Mouse (Mus musculus) heart, postnatal 0 days (tissue): ENCODE data around the gene Rtp2. TPM values are rescaled to one million over a fixed set of nuclear protein-coding genes. Genes with fewer than 3 reads are reported as not detected.

ENCODE experiments used
- ATAC-seq: fragments of 200-750 bp; cut with Nextera tagmentation; 2 replicates; pipeline ENCODE4 v1.8.0; 2017; ENCODE audit warnings: low read depth, moderate number of reproducible peaks, moderate library complexity; ENCODE audit not compliant: insufficient read depth
- DNase-seq: peaks from one replicate; pipeline ENCODE4 v3.0.0-alpha.2; 2016; ENCODE audit warnings: low spot score
- H3K27ac ChIP-seq: fragments of 300-500 bp; sonication (generic); 2 replicates; pipeline ENCODE4 v1.5.1; 2014; ENCODE audit warnings: low read depth, mild to moderate bottlenecking
- H3K27me3 ChIP-seq: fragments of 300-500 bp; sonication (generic); 2 replicates; pipeline ENCODE4 v1.6.1; 2014; ENCODE audit warnings: low read length, mixed read lengths; ENCODE audit not compliant: control insufficient read depth, insufficient read depth
- H3K36me3 ChIP-seq: fragments of 300-500 bp; sonication (generic); replicated peaks from 2 replicates; pipeline ENCODE4 v1.6.1; 2014; ENCODE audit warnings: low read length, mixed read lengths; ENCODE audit not compliant: control insufficient read depth, insufficient read depth
- H3K4me1 ChIP-seq: fragments of 300-500 bp; sonication (generic); 2 replicates; pipeline ENCODE4 v1.6.1; 2014; ENCODE audit warnings: antibody characterized with exemption; ENCODE audit not compliant: control insufficient read depth, insufficient read depth
- H3K4me2 ChIP-seq: fragments of 300-500 bp; sonication (generic); 2 replicates; pipeline ENCODE4 v1.6.1; 2014; ENCODE audit warnings: low read depth, mild to moderate bottlenecking, low read length, moderate library complexity
- H3K4me3 ChIP-seq: fragments of 300-500 bp; sonication (generic); 2 replicates; pipeline ENCODE4 v1.5.1; 2014; ENCODE audit warnings: low read depth, low read length
- H3K9ac ChIP-seq: fragments of 300-500 bp; sonication (generic); replicated peaks from 2 replicates; pipeline ENCODE4 v1.6.1; 2014; ENCODE audit warnings: low read depth, low read length, mixed read lengths
- H3K9me3 ChIP-seq: fragments of 300-500 bp; sonication (generic); replicated peaks from 2 replicates; pipeline ENCODE4 v1.6.1; 2016; ENCODE audit warnings: low read length; ENCODE audit not compliant: control insufficient read depth
- CTCF ChIP-seq: IDR thresholded peaks from 2 replicates; pipeline ENCODE4 v1.5.1; 2016; ENCODE audit warnings: antibody characterized with exemption, control low read depth, low read depth
- EP300 ChIP-seq: IDR thresholded peaks from 2 replicates; pipeline ENCODE4 v1.6.1; 2016; ENCODE audit warnings: antibody characterized with exemption, low read depth
- WGBS: fragments of 180-500 bp; shearing (Covaris S2); extraction: QIAGEN DNeasy Blood & Tissue Kit; methylation state at CpG from one replicate; pipeline ENCODE4 v1.1.7; 2014; 5-methylcytosine and 5-hydroxymethylcytosine counted together
- polyA plus RNA-seq: library from polyadenylated mRNA; unstranded; fragments of >200 nt; fragmentation: Nextera tagmentation; extraction: Ambion mirVana; gene quantifications from 2 replicates; pipeline ENCODE4 v1.2.1, GENCODE M21; 2015
- total RNA-seq: library from RNA; depleted of rRNA; stranded (reverse); fragments of >200 nt; gene quantifications from 2 replicates; pipeline ENCODE4 v1.2.3, GENCODE M21; 2014; ENCODE audit warnings: low replicate concordance

Gene Rtp2
- total and polyA plus RNA-seq, 2 experiments from 2014 or later = not detected

DNA sequence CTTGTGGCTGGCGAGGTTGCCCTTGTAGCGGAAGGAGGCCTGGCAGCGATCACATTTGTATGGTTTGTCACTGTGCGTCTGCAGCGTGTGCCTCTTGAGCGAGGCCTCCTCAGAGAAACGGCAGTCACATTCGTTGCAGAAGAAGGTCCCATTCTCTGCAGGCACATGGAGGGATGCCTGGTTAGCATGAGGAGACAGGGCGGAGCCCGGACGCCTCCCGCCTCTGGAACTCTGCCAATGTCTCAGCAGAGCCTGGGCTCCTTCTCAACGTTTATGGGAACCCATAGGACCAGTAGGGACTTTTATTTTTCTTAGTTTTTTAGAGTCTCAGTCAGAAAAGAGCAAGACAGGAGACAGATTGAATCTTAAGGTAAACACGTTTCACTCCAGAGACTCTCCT, 37.7 kb upstream of the Rtp2 start:
- H3K4me3 ChIP-seq = no peak overlapping the region
- H3K4me2 ChIP-seq = no peak overlapping the region
- ATAC-seq (no peak), DNase-seq (no peak)
- H3K27ac ChIP-seq = no peak overlapping the region
- H3K4me1 ChIP-seq = 0 out of 2 replicates have a peak, but pooled peaks cover 3% of the 10 kb centered on the region
- no peaks in the 10 kb centered on the region for H3K9me3 ChIP-seq
- 60% methylated on average over 14 of the region's 14 CpGs for WGBS
- TF ChIP-seq EP300 (no peak), CTCF (no peak)
- H3K9ac ChIP-seq = no peak overlapping the region
- peaks cover 5% of the 10 kb centered on the region for H3K36me3 ChIP-seq
- H3K27me3 ChIP-seq = no peaks in the 10 kb centered on the region

DNA sequence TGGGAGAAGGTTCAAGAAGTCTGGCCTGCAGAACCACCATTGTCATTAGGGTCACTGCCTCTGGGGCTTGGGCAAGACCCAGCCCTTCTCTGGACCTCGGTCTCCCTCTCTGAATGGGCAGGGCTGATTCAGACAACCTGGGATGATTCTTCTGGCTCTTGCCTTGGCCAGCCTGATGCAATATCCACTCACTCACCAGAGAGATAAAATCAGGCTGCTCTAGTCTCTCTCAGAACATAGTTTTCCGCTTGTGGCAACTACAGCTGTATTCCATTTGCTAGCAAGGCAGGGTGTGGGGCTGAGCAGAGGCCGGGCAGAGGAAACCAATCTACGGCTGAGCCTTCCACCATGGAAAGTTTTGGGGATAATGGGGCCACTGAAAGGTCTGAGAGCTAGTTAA, 36.7 kb upstream of the Rtp2 start:
- Histone ChIP-seq H3K4me2 (no peak overlapping the region), H3K4me3 (no peak overlapping the region), H3K9me3 (no peaks in the 10 kb centered on the region), H3K4me1 (0 out of 2 replicates have a peak, but pooled peaks cover 3% of the 10 kb centered on the region), H3K27ac (no peak overlapping the region), H3K9ac (no peak overlapping the region), H3K27me3 (no peaks in the 10 kb centered on the region), H3K36me3 (peaks cover 5% of the 10 kb centered on the region)
- TF ChIP-seq CTCF = no peak
- no peak for TF ChIP-seq EP300
- DNase-seq (no peak), ATAC-seq (no peak)
- 74% methylated on average over 4 of the region's 4 CpGs for WGBS

DNA sequence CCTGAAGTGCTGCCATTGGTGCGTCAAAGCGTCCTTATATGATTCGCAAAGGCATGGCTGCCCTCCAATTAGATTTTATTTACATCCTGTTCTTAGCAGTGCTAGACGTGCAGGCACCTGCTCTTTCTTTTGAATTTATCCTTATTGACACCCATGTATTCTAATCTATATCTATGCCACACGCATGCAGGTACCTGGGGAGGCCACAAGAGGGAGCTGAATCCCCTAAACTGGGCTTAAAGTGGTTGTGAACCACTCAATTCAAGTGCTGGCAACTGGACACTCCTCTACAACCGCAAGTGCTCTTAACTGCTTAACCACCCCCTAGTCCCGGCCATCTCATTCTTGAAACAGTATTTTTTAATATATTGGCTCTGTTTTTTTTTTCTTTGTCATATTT, 35.1 kb upstream of the Rtp2 start:
- no peaks in the 10 kb centered on the region for H3K27me3 ChIP-seq
- no peak overlapping the region for H3K4me2 ChIP-seq
- H3K27ac ChIP-seq = no peak overlapping the region
- no peaks in the 10 kb centered on the region for H3K4me1 ChIP-seq
- ATAC-seq = no peak
- peaks cover 5% of the 10 kb centered on the region for H3K36me3 ChIP-seq
- H3K9ac ChIP-seq = no peak overlapping the region
- TF ChIP-seq CTCF = no peak; the same call in 1 of the 2 replicates
- no peak for TF ChIP-seq EP300
- H3K4me3 ChIP-seq = no peak overlapping the region
- WGBS = 82% methylated on average over 7 of the region's 7 CpGs
- DNase-seq = no peak
- no peaks in the 10 kb centered on the region for H3K9me3 ChIP-seq

DNA sequence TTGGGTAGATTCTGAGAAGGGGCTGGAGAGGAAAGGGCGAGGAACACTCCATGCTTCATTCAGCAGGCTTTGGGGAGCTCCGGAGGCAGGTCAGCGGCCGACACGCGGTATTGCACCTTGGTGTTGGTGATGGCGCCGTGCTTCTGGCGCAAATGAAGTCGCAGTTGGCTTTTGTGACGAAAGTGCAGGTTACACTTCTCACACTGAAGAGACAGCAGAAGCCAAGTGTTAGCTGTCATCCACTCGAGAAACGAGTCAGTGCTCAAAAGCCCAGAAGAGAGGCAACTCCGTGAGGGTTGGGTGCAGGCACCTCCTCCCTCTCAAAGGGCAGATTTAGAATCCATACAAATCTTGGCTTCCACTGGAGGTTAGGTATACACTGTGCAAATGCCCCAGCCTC, 33.9 kb upstream of the Rtp2 start:
- no peak for TF ChIP-seq EP300
- Histone ChIP-seq H3K27ac (no peak overlapping the region), H3K27me3 (no peaks in the 10 kb centered on the region), H3K4me1 (no peaks in the 10 kb centered on the region), H3K4me3 (no peak overlapping the region), H3K36me3 (peaks cover 5% of the 10 kb centered on the region), H3K9ac (no peak overlapping the region), H3K9me3 (no peaks in the 10 kb centered on the region), H3K4me2 (no peak overlapping the region)
- DNase-seq = no peak
- no peak for ATAC-seq
- WGBS = 87% methylated on average over 14 of the region's 14 CpGs

DNA sequence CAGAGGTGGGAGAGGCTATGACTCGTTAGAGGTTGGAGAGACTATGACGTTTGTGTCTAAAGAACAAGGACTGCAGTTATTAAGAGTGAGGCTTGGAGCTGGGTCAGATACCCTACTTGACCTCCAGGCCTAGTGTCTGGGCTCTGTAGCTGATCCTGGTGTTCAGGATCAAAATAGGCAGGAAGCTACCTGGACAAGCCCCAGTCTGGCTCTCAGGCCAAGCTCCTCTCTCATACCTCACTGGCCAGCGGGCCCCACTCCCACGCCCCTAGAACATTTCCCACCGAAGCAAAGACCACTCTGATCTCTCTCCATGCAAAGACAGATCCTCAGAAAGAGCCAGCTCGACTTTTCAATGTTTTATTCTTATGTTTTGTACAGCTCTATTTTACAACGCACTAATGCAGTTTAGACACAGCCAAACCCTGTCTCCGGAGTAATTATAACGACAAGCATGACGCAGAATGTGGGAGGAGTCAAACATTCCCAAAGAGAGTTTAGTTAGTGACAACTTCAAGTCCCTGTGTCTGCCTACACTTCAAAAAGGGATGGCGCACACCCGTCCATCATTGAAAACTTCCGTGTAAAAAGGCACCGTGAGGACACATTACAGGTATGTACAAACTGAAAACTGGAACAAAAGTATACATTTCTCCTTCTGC, 32.6 kb upstream of the Rtp2 start:
- no peak for DNase-seq
- Histone ChIP-seq H3K36me3 (peaks cover 5% of the 10 kb centered on the region), H3K4me2 (no peak overlapping the region), H3K4me3 (no peak overlapping the region), H3K27ac (no peak overlapping the region), H3K9ac (no peak overlapping the region), H3K4me1 (no peaks in the 10 kb centered on the region), H3K9me3 (no peaks in the 10 kb centered on the region), H3K27me3 (no peaks in the 10 kb centered on the region)
- TF ChIP-seq EP300 = no peak
- TF ChIP-seq CTCF = no peak
- WGBS = 71% methylated on average over 14 of the region's 14 CpGs
- no peak for ATAC-seq
